14 mouse cellular contexts compared by ENCODE assay signal in the genomic region with DNA sequence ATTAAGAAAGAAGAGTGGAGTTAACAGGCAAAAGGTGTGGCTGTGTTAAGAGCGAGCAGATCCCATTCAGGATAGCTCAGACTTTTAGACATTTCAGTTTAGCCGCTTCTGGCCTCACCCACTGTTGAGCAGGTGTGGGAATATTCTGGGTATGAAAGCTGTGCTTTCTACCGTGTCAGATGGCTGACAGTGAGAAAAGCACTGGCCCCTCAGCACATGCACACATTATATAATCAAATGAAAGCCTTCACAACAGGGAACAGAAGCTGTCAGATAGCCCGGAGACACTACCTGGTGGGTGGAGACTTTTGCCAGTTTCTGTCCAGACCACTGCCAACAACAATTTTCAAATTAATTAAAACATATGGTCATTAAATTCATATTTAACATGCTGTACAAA.
A peak's percentile ranks its signal among the peaks of the same experiment; 100 is the strongest.
DNase-seq lines count a peak whose midpoint lies in the region; ATAC-seq and TF ChIP-seq lines count a peak whose summit lies in the region.
"Had no signal": no experiment of that assay in that cellular context is flagged by ENCODE, and none has a peak within 500 bp of the region (broad histone marks: within the 10 kb centered on the region; RNA-seq: fewer than 3 reads in every experiment).

No protein-coding gene starts in this region.

- H3K4me3 ChIP-seq in hindbrain, embryonic 12.5 days, result no peak overlapping the region
- no peak overlapping the region for H3K4me3 ChIP-seq in hindbrain, embryonic 10.5 days
- no peak overlapping the region for H3K4me3 ChIP-seq in lung, postnatal 0 days (ENCODE audit: low read depth, low read length)
- H3K4me3 ChIP-seq: heart, embryonic 15.5 days; liver, embryonic 12.5 days; lung, embryonic 15.5 days had no signal

- H3K4me1 ChIP-seq in hindbrain, embryonic 12.5 days, result no peaks in the 10 kb centered on the region
- H3K4me1 ChIP-seq in hindbrain, embryonic 10.5 days (replicated peaks), result no peaks in the 10 kb centered on the region
- no peaks in the 10 kb centered on the region for H3K4me1 ChIP-seq in lung, postnatal 0 days (ENCODE audit: insufficient read depth, low read depth, low read length)
- H3K4me1 ChIP-seq: heart, embryonic 15.5 days; liver, embryonic 12.5 days; lung, embryonic 15.5 days had no signal

- no peak overlapping the region for H3K9ac ChIP-seq in hindbrain, embryonic 12.5 days
- H3K9ac ChIP-seq in lung, postnatal 0 days (replicated peaks; ENCODE audit: low read depth), result no peak overlapping the region
- H3K9ac ChIP-seq: heart, embryonic 15.5 days; liver, embryonic 12.5 days; lung, embryonic 15.5 days had no signal

- no peaks in the 10 kb centered on the region for H3K9me3 ChIP-seq in hindbrain, embryonic 12.5 days (replicated peaks)
- H3K9me3 ChIP-seq in hindbrain, embryonic 10.5 days, result no peaks in the 10 kb centered on the region
- H3K9me3 ChIP-seq in lung, postnatal 0 days (ENCODE audit: low read length), result no peaks in the 10 kb centered on the region
- H3K9me3 ChIP-seq: G1E; heart, embryonic 15.5 days; liver, embryonic 12.5 days; lung, embryonic 15.5 days had no signal

- 0 out of 2 replicates have a peak, but pooled peaks have one; percentile 13 for ATAC-seq in hindbrain, embryonic 12.5 days (ENCODE audit: low FRiP score)
- ATAC-seq in lung, postnatal 0 days, result no peak
- ATAC-seq: liver, embryonic 12.5 days had no signal

- 73% methylated on average over 4 of the region's 4 CpGs for WGBS in hindbrain, embryonic 12.5 days
- WGBS in hindbrain, embryonic 10.5 days, result 77% methylated on average over 4 of the region's 4 CpGs
- 73% methylated on average over 4 of the region's 4 CpGs for WGBS in lung, postnatal 0 days

- H3K4me2 ChIP-seq in hindbrain, embryonic 12.5 days (replicated peaks), result no peak overlapping the region
- H3K4me2 ChIP-seq in lung, postnatal 0 days (replicated peaks; ENCODE audit: low read depth, low read length), result no peak overlapping the region
- H3K4me2 ChIP-seq: heart, embryonic 15.5 days; liver, embryonic 12.5 days; lung, embryonic 15.5 days had no signal

- no peak overlapping the region for H3K27ac ChIP-seq in hindbrain, embryonic 12.5 days
- no peak overlapping the region for H3K27ac ChIP-seq in hindbrain, embryonic 10.5 days
- H3K27ac ChIP-seq in lung, postnatal 0 days (ENCODE audit: low read length), result no peak overlapping the region
- H3K27ac ChIP-seq: heart, embryonic 15.5 days; liver, embryonic 12.5 days; lung, embryonic 15.5 days had no signal

- no peaks in the 10 kb centered on the region for H3K27me3 ChIP-seq in hindbrain, embryonic 12.5 days
- H3K27me3 ChIP-seq in hindbrain, embryonic 10.5 days (ENCODE audit: insufficient read depth, poor library complexity, severe bottlenecking), result no peaks in the 10 kb centered on the region
- H3K27me3 ChIP-seq in lung, postnatal 0 days (replicated peaks; ENCODE audit: insufficient read depth, low read length), result no peaks in the 10 kb centered on the region
- H3K27me3 ChIP-seq: heart, embryonic 15.5 days; liver, embryonic 12.5 days; lung, embryonic 15.5 days had no signal

- no peaks in the 10 kb centered on the region for H3K36me3 ChIP-seq in hindbrain, embryonic 12.5 days
- no peaks in the 10 kb centered on the region for H3K36me3 ChIP-seq in hindbrain, embryonic 10.5 days
- H3K36me3 ChIP-seq in lung, postnatal 0 days (ENCODE audit: insufficient read depth, low read length), result no peaks in the 10 kb centered on the region
- H3K36me3 ChIP-seq: heart, embryonic 15.5 days; liver, embryonic 12.5 days; lung, embryonic 15.5 days had no signal

- TF ChIP-seq EP300 in lung, postnatal 0 days (IDR thresholded peaks at IDR 0.05), result no peak

- DNase-seq in hindbrain, embryonic 10.5 days (ENCODE audit: low spot score), result no peak
- peak; percentile 80 for DNase-seq in brain, adult 2 months (ENCODE audit: low read depth, low spot score)
- peak; percentile 29 for DNase-seq in cerebellum, adult 11 months
- DNase-seq in cerebellum, postnatal 36 days, result peak; percentile 36 to 42
- DNase-seq in lung, postnatal 0 days (ENCODE audit: low spot score), result no peak
- DNase-seq in urinary bladder, postnatal 36 days (ENCODE audit: low spot score in 2 of 2), result no peak
- DNase-seq: adrenal gland, adult 2 months; kidney, adult 8-10 months; kidney, postnatal 4 days had no signal

- no peak for TF ChIP-seq CTCF in lung, postnatal 0 days (IDR thresholded peaks at IDR 0.05)

Comparison
In these comparisons a context has a peak if more than half of its experiments do, and no peak if none do; other contexts are left out.
1. DNase-seq: peak in brain, adult 2 months (single experiment), cerebellum, adult 11 months (single experiment) and cerebellum, postnatal 36 days (2 of 2); none in hindbrain, embryonic 10.5 days (single experiment), lung, postnatal 0 days (single experiment) and urinary bladder, postnatal 36 days (0 of 2).